Mouse (Mus musculus) left cerebral cortex, adult 2 months (tissue): Measurements from ENCODE around the gene Trappc3. TPM values are rescaled to one million over a fixed set of nuclear protein-coding genes. Genes with fewer than 3 reads are reported as not detected.

Experiments
- DNase-seq, 2 experiments: peaks; one replicate each; pipeline ENCODE4 v3.0.0; 2021 to 2022; ENCODE audit warnings: low spot score in 2 of 2, mixed read lengths in 1 of 2; ENCODE audit errors: extremely low spot score in 1 of 2
- H3K27ac ChIP-seq: fragments of 200-600 bp; 2 replicates; pipeline ENCODE4 v1.8.1; 2022
- H3K4me3 ChIP-seq: fragments of 200-600 bp; 2 replicates; pipeline ENCODE4 v1.8.1; 2022
- CTCF ChIP-seq: fragments of 200-600 bp; IDR thresholded peaks from 2 replicates; pipeline ENCODE4 v1.8.1; 2022; ENCODE audit warnings: antibody characterized with exemption, mild to moderate bottlenecking, moderate library complexity
- intact Hi-C: fragments of 180-260 bp; cut with DNase I; formaldehyde crosslinking; loops from one replicate; pipeline ENCODE4 v1.15.1; 2025
- total RNA-seq, 2 experiments: library from RNA; stranded (reverse); gene quantifications; 2 replicates each; pipeline ENCODE4 v1.2.3; 2021

Gene Trappc3
- total RNA-seq, 2 experiments from 2014 or later, result 77.0 to 87.5 TPM

DNA sequence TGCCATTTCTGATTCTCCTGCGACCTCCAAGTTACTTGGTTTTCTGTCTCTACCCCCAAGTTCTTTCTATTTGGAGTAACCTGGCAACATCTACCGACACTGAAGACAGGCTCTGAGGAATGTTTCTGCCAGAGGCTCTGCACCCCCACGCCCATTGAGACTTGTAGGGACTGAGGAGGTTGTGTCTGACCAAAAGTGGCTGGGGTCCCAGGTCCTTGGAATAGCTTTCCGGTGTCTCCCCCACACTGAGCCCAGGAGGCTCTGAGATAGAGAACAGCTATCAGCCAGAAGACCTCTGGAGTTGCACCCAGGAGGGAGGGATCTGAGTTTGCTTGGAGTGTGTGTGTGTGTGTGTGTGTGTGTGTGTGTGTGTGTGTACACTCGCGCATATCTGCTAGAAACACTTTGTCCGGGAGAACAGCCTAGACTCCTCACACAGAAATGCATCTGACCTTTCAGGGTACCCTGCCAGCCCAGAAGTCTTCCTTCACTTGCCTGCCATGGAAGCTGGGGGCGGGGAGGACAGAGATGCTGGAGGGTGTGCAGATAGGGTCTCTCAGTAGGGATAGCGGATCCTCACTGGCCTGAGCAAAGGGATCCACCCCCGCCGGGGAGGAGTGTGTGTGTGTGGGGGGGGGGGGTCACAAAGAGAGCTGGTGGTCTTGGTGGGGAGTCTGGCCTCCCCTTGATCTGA is 25.3 kb downstream of the Trappc3 start:
- intact Hi-C loops, result no loop called here
- Histone ChIP-seq H3K27ac (no peak overlapping the region), H3K4me3 (no peak overlapping the region)
- no peak for TF ChIP-seq CTCF
- DNase-seq, result no peak

DNA sequence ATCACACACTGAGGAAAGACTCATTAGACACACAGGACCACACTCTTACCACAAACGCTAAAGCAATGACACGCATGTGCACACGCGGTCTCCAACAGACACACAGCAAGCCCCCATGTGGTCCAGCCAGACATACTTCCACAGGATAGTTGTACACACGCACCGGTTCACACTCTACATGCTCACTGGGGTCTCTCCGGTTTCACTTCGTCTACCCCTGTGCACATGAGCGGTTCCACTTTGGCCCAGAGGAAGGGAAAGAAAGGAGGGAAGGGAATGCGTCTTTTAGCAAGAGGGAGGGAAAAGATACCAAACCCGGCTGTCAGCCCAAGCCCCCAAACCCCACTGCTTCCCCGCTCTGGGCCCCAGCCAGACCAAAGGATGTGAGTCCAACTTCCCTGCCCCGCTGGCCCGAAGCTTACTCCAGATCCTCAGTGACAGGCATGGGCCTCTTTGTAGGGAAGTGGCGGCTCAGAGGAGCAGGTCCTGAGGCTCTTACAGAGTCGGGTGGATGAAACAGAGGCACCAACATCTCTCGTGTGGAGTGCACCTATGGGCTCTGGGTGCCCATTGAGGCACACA is 26.1 kb downstream of the Trappc3 start:
- no peak for TF ChIP-seq CTCF
- Histone ChIP-seq H3K27ac (no peak overlapping the region), H3K4me3 (no peak overlapping the region)
- DNase-seq, result no peak
- intact Hi-C loops, result no loop called here

DNA sequence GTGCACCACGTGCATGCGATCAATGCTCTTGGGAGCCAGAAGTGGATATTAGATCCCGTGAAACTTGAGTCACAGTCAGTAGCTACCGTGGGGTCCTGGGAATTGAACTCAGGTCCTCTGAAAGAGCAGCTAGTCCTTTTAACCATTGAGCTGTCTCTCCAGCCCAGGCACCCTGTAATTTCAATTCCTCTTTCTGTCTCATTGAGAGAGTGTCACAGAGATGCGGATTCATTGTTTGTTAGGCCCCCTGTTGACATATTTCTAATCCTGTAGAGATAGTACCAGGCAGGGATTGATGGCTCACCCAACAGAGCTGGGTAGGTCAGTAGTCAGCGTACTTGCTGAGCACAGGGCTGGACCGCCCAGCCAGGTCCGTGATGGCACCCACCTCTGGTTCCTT is 28.2 kb downstream of the Trappc3 start:
- TF ChIP-seq CTCF, result no peak
- DNase-seq, result no peak
- H3K4me3 ChIP-seq, result no peak overlapping the region
- intact Hi-C loops, result no loop called here
- H3K27ac ChIP-seq, result no peak overlapping the region

DNA sequence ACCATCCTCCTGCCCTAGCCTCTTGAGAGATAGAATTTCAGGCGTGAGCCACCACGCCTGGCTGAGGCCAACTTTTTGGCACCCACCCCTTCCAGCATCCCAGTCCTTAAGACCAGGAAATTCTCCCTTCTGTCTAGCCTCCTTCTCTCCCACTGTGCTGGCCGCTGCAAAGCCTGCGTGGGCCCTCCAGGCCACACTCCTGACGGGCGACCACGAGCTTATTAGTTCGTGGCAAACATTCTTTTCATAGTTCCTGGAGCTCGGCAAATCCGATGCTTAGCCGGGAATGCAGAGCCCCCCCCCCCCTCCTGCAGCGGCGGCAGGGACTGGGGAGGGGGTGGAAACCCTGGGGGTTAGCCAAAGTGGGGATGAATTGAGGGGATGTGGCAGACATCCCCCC is 29.1 kb downstream of the Trappc3 start:
- intact Hi-C loops, result no loop called here
- Histone ChIP-seq H3K4me3 (no peak overlapping the region), H3K27ac (no peak overlapping the region)
- TF ChIP-seq CTCF, result no peak
- DNase-seq, result no peak

DNA sequence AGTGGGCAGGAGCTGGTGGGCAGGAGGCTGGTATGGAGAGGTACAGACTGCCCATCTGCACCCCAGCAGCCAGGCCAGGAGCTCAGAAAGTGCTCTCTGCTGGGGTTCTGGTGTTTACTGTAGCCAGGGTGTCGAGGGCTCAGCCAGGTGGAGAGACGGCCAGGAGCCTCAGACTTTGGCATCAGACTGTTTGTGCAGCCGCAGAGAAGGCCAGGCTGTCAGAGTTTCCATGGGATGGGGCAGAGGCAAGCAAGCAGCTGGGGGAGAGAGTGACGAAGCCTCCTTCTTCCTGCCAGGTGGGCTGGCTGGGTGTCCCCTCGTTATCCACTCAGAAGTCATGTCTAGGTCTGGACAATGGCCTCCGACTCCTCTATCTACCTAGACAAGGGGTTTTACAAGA is 33.0 kb downstream of the Trappc3 start:
- no peak for DNase-seq
- Histone ChIP-seq H3K27ac (no peak overlapping the region), H3K4me3 (no peak overlapping the region)
- TF ChIP-seq CTCF, result no peak
- intact Hi-C loops, result no loop called here

DNA sequence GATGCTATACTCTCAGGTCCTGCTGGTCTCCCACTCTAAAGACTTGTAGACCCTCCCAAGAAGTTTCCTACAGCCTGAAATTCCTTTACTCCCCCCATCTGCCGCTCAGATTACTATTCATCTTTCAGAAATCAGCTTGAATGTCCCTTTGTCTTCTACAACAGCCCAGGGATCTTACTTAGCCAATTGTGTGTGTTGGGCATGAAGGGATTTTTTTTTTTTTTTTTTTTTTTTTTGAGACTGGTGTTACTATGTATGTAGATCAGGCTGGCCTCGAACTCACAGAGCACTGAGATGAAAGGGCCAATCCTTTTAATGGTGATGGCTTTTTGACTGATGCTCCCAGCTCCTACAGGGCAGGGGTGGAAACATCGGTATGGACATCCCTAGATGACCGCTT is 33.8 kb downstream of the Trappc3 start:
- intact Hi-C loops, result no loop called here
- no peak for TF ChIP-seq CTCF
- no peak for DNase-seq
- Histone ChIP-seq H3K27ac (no peak overlapping the region), H3K4me3 (no peak overlapping the region)

DNA sequence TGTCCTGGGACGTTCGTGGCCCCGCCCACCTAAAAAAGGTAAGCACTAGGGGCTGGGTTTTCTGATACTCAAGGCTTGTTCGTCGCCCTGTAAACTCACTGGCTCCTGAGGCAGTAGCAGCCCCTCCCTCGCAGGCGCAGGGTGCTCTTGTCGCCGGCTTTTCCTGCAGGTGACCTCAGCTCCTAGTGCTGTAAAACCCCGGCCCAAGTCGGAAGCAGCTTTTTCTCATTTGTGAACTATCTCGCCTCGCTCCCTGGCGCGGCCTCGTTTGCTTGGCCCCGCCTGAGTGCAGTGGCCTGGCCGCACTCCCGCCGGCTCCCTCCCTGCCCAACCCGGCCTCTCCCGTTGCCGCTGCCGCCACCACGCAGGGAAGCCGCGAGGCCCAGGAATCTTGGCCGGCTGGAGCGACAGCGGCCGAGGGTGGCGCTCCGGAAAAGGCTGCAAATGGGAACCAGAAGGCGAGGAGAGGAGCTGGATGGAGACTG is 34.5 kb downstream of the Trappc3 start:
- peak in 1 of 2 experiments; percentile 57 for DNase-seq
- peak overlapping the region; percentile 16 for H3K27ac ChIP-seq

DNA sequence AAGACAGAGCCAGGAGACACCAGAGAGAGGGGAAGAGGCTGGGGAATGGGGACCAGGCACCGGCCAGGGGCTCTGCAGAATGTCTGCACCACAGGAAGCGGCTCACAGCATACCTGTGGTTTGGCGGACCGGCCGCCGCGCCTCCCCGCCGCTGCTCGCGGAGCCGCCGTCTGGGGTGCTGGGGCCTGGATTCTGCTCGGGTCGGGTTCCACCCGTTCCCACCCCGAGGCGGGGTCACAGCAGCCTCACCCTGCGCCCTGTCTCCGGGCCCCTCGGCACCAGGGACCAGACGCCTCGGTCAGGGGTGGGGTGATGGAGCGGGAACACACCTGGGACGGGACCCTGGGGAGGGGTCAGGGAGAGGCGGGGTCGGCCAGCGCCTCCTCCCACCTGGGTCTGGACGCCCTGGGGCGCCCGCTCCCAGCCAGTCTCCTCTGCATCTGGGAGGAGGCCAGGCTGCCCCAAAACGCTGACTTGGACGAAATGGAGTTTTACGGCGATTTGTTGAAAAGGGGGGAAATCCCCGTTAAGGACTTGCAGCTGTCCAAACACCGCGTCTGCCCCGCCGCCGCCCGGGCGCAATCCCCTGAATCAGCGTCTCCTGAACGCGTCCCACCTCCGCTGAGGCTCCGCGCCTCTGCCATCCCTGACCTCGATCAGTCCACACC is 38.9 kb downstream of the Trappc3 start:
- intact Hi-C loops, result no loop called here
- TF ChIP-seq CTCF, result no peak
- Histone ChIP-seq H3K4me3 (no peak overlapping the region), H3K27ac (no peak overlapping the region)
- DNase-seq, result no peak

More for the DNA sequence above, 34.5 kb downstream of the Trappc3 start:
- peak overlapping the region; percentile 37 for H3K4me3 ChIP-seq
- intact Hi-C loops, result no loop called here
- TF ChIP-seq CTCF, result no peak

DNA sequence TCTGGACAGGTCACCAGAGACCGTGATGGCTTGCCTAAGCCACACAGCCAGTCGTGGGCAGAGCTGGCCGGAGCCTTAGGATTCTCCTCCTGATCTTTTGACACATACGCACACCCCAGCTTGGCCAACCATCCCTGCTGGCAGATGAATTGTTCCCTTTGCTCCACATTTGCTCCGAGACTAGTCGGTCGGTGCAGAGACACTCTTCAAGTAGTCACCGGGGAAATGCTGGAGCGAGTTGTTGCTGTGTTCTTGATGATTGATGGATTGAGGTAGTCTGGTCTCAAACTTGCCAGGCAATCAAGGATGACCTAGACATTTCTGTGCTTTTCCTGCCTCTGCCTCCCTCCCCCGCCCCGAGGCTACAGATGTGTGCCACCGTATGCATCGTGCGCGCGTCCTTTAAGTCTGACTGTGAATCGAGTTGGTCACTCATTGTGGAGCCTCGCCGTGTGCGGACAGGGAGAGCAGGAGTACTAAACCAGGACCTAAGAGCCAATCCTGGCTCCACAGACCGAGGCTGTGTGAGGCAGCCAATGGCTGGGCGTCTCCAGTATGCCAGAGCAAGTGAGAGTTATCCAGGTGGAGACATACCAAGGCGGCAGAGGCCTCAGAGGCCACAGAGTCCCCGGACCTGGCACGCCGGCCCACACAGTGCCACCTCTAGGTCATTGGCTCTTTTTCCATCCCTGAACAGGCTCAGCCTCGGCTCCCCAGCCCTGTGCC is 39.6 kb downstream of the Trappc3 start:
- no peak for TF ChIP-seq CTCF
- no peak overlapping the region for H3K27ac ChIP-seq
- intact Hi-C loops, result no loop called here
- DNase-seq, result no peak
- no peak overlapping the region for H3K4me3 ChIP-seq

DNA sequence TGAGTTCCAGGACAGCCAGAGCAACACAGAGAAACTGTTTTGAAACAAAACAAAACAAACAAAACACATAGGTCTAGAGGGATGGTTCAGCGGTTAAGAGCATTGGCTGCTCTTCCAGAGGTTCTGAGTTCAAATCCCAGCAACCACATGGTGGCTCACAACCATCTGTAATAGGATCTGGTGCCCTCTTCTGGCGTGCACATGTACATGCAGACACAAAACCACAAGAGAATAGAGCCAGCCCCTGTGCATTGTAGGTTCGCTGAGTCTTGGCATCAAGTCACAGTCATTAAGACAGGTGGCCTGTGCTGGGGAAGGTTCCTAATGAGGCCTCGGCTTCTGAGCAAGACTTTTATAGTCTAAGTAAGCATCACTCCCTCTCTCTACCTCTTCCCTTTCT is 41.8 kb downstream of the Trappc3 start:
- intact Hi-C loops, result no loop called here
- DNase-seq, result no peak

DNA sequence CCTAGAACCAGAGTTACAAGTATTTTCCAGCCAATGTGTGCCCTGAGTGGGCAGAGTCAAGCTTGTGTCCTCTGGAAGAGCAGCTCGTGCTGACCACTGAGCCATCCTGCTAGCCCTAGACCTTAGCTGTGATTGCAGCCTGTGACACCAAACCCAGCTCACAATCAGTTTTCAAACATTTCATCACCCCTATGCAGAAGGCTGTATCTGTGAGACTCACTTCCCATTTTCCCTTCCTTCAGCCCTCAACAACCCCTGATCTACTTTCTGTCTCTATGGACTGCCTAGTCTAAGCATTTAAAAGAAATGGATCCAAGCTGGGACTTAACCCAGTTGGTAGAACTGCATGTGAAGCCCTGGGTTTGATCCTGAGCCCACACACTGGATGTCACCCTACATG is 43.3 kb downstream of the Trappc3 start:
- Histone ChIP-seq H3K4me3 (no peak overlapping the region), H3K27ac (no peak overlapping the region)
- intact Hi-C loops, result loop anchor here (5.0 kb wide), 1 partner anchor 218 kb away; no protein-coding TSS in a partner anchor
- DNase-seq, result no peak
- TF ChIP-seq CTCF, result no peak

More for the DNA sequence above, 41.8 kb downstream of the Trappc3 start:
- no peak overlapping the region for H3K27ac ChIP-seq
- no peak overlapping the region for H3K4me3 ChIP-seq
- peak; percentile 44 for TF ChIP-seq CTCF

DNA sequence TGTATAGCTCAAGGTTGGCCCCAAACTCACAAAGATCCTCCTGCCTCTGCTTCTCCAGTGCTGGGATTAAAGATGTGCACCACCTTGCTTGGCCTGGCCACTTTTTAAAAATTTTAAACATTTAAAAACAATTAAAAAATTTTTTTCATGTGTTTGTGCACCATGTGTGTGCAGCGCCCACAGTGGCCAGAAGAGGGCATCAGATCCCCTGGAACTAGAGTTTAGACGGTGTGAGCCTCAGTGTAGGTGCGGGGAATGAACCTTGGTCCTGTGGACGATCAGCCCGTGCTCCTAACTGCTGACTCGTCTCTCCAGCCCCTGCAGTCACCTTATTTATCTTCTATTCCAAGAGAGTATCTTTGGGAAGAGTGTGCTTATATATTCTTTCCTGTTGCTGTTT is 43.9 kb downstream of the Trappc3 start:
- intact Hi-C loops, result loop anchor here (5.0 kb wide), 1 partner anchor 219 kb away; no protein-coding TSS in a partner anchor
- Histone ChIP-seq H3K27ac (no peak overlapping the region), H3K4me3 (no peak overlapping the region)
- no peak for DNase-seq
- no peak; the same call in 1 of the 2 replicates for TF ChIP-seq CTCF
